Mouse (Mus musculus): ENCODE data around the gene Wbp2nl. TPM values are rescaled to one million over a fixed set of nuclear protein-coding genes. Genes with fewer than 3 reads are reported as not detected.

Gene Wbp2nl
- polyA plus RNA-seq (2015; fragmentation: Nextera tagmentation; extraction: Ambion mirVana), result 0.20 TPM in 1 of 2 replicates, not detected in the other

- peak within 1 kb of the TSS; percentile 17; the same call in 1 of the 2 replicates for H3K4me2 ChIP-seq (replicated peaks)
These were observed at the start of gene Wbp2nl for GRCm38 (mm10) chr15:82298764-82299561. Wbp2nl (plus strand) TSS chr15:82298954.

GRCm38 (mm10) chr15:82251579-82251978 is 47.2 kb upstream of the Wbp2nl start:
- Histone ChIP-seq H3K27me3 (no peaks in the 10 kb centered on the region), H3K9ac (no peak overlapping the region), H3K4me1 (no peaks in the 10 kb centered on the region; the same call in 1 of the 2 replicates), H3K4me2 (replicated peaks) (no peak overlapping the region), H3K4me3 (replicated peaks) (no peak overlapping the region), H3K36me3 (no peaks in the 10 kb centered on the region), H3K9me3 (replicated peaks) (no peaks in the 10 kb centered on the region), H3K27ac (replicated peaks) (no peak overlapping the region)
- WGBS, result 97% methylated on average over 3 of the region's 3 CpGs
- no peak for ATAC-seq (ENCODE audit: insufficient number of reproducible peaks, low FRiP score, low TSS enrichment, low read depth)

More at GRCm38 (mm10) chr15:82298764-82299561, at the start of gene Wbp2nl:
- Histone ChIP-seq H3K4me3 (replicated peaks) (no peak within 1 kb of the TSS), H3K36me3 (no peaks in the 10 kb centered on the region), H3K4me1 (0 out of 2 replicates have a peak, but pooled peaks cover 6% of the 10 kb centered on the region), H3K27ac (replicated peaks) (no peak within 1 kb of the TSS), H3K9me3 (replicated peaks) (no peaks in the 10 kb centered on the region), H3K27me3 (no peaks in the 10 kb centered on the region), H3K9ac (no peak within 1 kb of the TSS)
- WGBS, result 61% methylated on average over 39 of the region's 39 CpGs
- no peak for ATAC-seq (ENCODE audit: insufficient number of reproducible peaks, low FRiP score, low TSS enrichment, low read depth)

DNA sequence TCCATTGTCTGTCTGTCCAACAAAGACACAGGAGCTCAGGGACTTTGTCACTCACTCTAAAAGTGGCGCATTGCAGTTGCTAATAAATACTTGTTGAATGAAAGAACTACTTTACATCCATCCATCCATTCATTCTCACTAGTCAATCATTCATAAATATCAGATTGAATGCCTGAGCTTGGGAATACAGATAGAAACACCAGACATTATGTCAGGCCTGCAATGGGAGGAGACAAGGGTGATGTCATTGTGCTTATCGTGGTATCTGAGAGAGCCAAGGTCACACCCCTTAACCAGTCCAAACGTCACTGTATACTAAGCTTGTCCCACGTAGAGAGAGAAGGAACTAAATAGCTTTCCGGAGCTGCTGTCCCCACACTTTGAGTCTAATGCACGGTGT is 46.7 kb upstream of the Wbp2nl start, which contains the start of gene 1500009C09Rik:
Gene 1500009C09Rik (plus strand): TSS at position 301 of the 400 bp plus-strand sequence.
- Histone ChIP-seq H3K36me3 (no peaks in the 10 kb centered on the region), H3K9me3 (replicated peaks) (no peaks in the 10 kb centered on the region), H3K4me2 (replicated peaks) (no peak within 1 kb of the TSS), H3K9ac (no peak within 1 kb of the TSS), H3K27ac (replicated peaks) (no peak within 1 kb of the TSS), H3K4me3 (replicated peaks) (no peak within 1 kb of the TSS), H3K4me1 (no peaks in the 10 kb centered on the region; the same call in 1 of the 2 replicates), H3K27me3 (no peaks in the 10 kb centered on the region)
- 86% methylated on average over 6 of the region's 6 CpGs for WGBS
- ATAC-seq (ENCODE audit: insufficient number of reproducible peaks, low FRiP score, low TSS enrichment, low read depth), result no peak

DNA sequence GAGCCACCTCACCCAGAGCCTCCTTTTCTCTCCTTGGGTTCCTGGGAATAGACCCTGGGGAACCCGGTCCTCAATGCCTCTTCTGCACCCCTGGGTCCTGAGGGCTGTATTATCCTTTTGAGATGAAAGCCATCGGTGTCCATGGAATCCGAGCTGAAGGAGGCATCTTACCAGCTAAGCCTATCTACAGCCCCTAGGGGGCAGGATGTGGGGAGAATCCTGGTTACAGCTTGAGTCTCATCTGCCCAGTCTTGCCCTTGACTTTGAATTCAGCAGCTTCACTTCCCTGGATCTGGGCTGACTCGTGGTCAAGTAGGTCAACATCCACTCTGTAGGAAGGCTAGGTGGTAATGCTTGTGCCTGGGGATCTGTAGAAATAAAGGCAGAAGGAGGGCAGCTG is 43.5 kb upstream of the Wbp2nl start:
- 40% methylated on average over 4 of the region's 4 CpGs for WGBS

GRCm38 (mm10) chr15:82255944-82256383 is 42.8 kb upstream of the Wbp2nl start:
- Histone ChIP-seq H3K27me3 (peaks cover 5% of the 10 kb centered on the region; the same call in 1 of the 2 replicates), H3K4me1 (no peaks in the 10 kb centered on the region; the same call in 1 of the 2 replicates), H3K9me3 (replicated peaks) (no peaks in the 10 kb centered on the region), H3K4me2 (replicated peaks) (no peak overlapping the region), H3K9ac (no peak overlapping the region), H3K27ac (replicated peaks) (no peak overlapping the region), H3K4me3 (replicated peaks) (no peak overlapping the region), H3K36me3 (no peaks in the 10 kb centered on the region)
- 17% methylated on average over 10 of the region's 10 CpGs for WGBS
- no peak; the same call in 1 of the 2 replicates for ATAC-seq (ENCODE audit: insufficient number of reproducible peaks, low FRiP score, low TSS enrichment, low read depth)

More for the DNA sequence above, 43.5 kb upstream of the Wbp2nl start:
- Histone ChIP-seq H3K27ac (replicated peaks) (no peak overlapping the region), H3K9me3 (replicated peaks) (no peaks in the 10 kb centered on the region), H3K4me2 (replicated peaks) (no peak overlapping the region), H3K36me3 (no peaks in the 10 kb centered on the region), H3K27me3 (peaks cover 5% of the 10 kb centered on the region; the same call in 1 of the 2 replicates), H3K9ac (no peak overlapping the region), H3K4me1 (no peaks in the 10 kb centered on the region; the same call in 1 of the 2 replicates), H3K4me3 (replicated peaks) (no peak overlapping the region)
- ATAC-seq (ENCODE audit: insufficient number of reproducible peaks, low FRiP score, low TSS enrichment, low read depth), result no peak

DNA sequence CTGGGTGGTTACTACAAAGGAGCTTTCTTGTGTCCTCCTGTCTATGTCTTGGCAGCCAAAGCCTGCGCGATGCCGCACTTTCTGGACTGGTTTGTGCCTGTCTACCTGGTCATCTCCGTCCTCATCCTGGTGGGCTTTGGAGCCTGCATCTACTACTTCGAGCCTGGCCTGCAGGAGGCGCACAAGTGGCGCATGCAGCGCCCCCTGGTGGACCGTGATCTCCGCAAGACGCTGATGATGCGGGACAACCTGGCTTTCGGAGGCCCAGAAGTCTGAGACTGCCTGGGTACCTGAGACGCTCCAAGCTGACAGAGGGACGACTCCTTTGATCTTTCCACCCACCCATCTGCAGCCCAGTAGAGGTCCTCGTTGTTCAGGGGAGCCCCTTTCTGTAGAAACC is 39.2 kb upstream of the Wbp2nl start:
- H3K4me3 ChIP-seq (replicated peaks), result no peak overlapping the region
- peaks cover 5% of the 10 kb centered on the region; the same call in 1 of the 2 replicates for H3K27me3 ChIP-seq
- H3K4me2 ChIP-seq (replicated peaks), result no peak overlapping the region
- no peak overlapping the region for H3K9ac ChIP-seq
- no peak for ATAC-seq (ENCODE audit: insufficient number of reproducible peaks, low FRiP score, low TSS enrichment, low read depth)
- no peaks in the 10 kb centered on the region for H3K36me3 ChIP-seq
- H3K9me3 ChIP-seq (replicated peaks), result no peaks in the 10 kb centered on the region
- H3K27ac ChIP-seq (replicated peaks), result no peak overlapping the region
- H3K4me1 ChIP-seq, result peaks cover 2% of the 10 kb centered on the region; the same call in 1 of the 2 replicates
- 12% methylated on average over 16 of the region's 16 CpGs for whole genome bisulfite sequencing

GRCm38 (mm10) chr15:82266356-82266755 is 32.4 kb upstream of the Wbp2nl start:
- no peaks in the 10 kb centered on the region for H3K9me3 ChIP-seq (replicated peaks)
- H3K27me3 ChIP-seq, result 0 out of 2 replicates have a peak, but pooled peaks cover 1% of the 10 kb centered on the region
- H3K4me1 ChIP-seq, result peaks cover 4% of the 10 kb centered on the region; the same call in 1 of the 2 replicates
- H3K27ac ChIP-seq (replicated peaks), result no peak overlapping the region
- ATAC-seq (ENCODE audit: insufficient number of reproducible peaks, low FRiP score, low TSS enrichment, low read depth), result no peak
- no peak overlapping the region for H3K4me3 ChIP-seq (replicated peaks)
- WGBS, result 13% methylated on average over 6 of the region's 6 CpGs
- H3K36me3 ChIP-seq, result no peaks in the 10 kb centered on the region
- H3K4me2 ChIP-seq (replicated peaks), result no peak overlapping the region
- H3K9ac ChIP-seq, result no peak overlapping the region

GRCm38 (mm10) chr15:82268185-82268584 is 30.6 kb upstream of the Wbp2nl start:
- H3K4me3 ChIP-seq (replicated peaks), result no peak overlapping the region
- peaks cover 15% of the 10 kb centered on the region for H3K27me3 ChIP-seq
- H3K9me3 ChIP-seq (replicated peaks), result no peaks in the 10 kb centered on the region
- no peak overlapping the region for H3K4me2 ChIP-seq (replicated peaks)
- no peak overlapping the region for H3K27ac ChIP-seq (replicated peaks)
- H3K9ac ChIP-seq, result no peak overlapping the region
- ATAC-seq (ENCODE audit: insufficient number of reproducible peaks, low FRiP score, low TSS enrichment, low read depth), result no peak
- 24% methylated on average over 3 of the region's 3 CpGs for WGBS
- H3K36me3 ChIP-seq, result no peaks in the 10 kb centered on the region
- H3K4me1 ChIP-seq, result peaks cover 4% of the 10 kb centered on the region; the same call in 1 of the 2 replicates

GRCm38 (mm10) chr15:82268783-82269182 is 30.0 kb upstream of the Wbp2nl start:
- peaks cover 21% of the 10 kb centered on the region for H3K27me3 ChIP-seq
- H3K4me2 ChIP-seq (replicated peaks), result no peak overlapping the region
- WGBS, result 80% methylated on average over 9 of the region's 9 CpGs
- H3K9ac ChIP-seq, result no peak overlapping the region
- H3K36me3 ChIP-seq, result no peaks in the 10 kb centered on the region
- H3K9me3 ChIP-seq (replicated peaks), result no peaks in the 10 kb centered on the region
- peaks cover 4% of the 10 kb centered on the region; the same call in 1 of the 2 replicates for H3K4me1 ChIP-seq
- H3K27ac ChIP-seq (replicated peaks), result no peak overlapping the region
- no peak for ATAC-seq (ENCODE audit: insufficient number of reproducible peaks, low FRiP score, low TSS enrichment, low read depth)
- no peak overlapping the region for H3K4me3 ChIP-seq (replicated peaks)

DNA sequence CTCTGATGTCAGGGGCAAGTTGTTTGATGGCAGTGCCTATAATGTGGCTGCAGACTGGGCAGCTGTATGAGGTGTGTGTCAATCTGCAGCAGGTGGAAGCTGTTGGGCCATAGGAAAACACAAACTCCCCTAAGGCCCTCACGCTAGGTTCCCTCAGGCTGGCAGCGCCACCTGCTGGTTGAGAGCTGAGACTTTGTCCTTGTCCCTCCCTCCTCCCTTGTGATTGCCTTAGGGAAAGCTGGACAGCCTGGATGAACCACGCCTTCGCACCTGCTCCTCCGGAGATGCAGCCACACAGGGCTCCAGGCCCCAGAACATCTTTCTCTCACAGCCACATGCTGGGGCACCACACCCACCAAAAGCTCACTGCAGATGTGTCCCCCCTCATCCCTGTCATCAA is 27.6 kb upstream of the Wbp2nl start:
- H3K36me3 ChIP-seq, result no peaks in the 10 kb centered on the region
- H3K4me3 ChIP-seq (replicated peaks), result no peak overlapping the region
- no peak overlapping the region for H3K4me2 ChIP-seq (replicated peaks)
- peaks cover 15% of the 10 kb centered on the region for H3K4me1 ChIP-seq
- H3K9me3 ChIP-seq (replicated peaks), result no peaks in the 10 kb centered on the region
- ATAC-seq (ENCODE audit: insufficient number of reproducible peaks, low FRiP score, low TSS enrichment, low read depth), result peak; percentile 58
- H3K27me3 ChIP-seq, result peaks cover 38% of the 10 kb centered on the region
- H3K9ac ChIP-seq, result no peak overlapping the region
- H3K27ac ChIP-seq (replicated peaks), result no peak overlapping the region
- WGBS, result 7% methylated on average over 5 of the region's 5 CpGs

DNA sequence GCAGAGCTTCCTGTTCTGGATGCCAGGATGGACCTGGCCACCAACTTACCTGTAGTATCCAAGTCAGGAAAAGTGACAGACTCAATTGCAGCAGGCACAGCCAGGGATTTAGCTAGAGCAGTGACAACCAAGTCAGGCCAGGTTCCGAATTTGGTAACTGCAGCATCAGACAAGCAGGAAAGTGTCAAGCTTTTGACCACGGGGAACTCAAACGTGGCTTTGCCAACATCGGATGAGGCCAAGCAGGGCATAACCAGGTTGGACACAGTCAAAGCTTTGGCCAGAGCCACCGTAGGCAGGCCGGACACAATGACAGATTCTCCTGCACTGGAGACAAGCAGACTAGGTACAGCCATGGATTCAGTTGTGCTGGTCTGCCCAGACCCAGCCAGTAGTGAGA is 26.5 kb upstream of the Wbp2nl start:
- Histone ChIP-seq H3K9ac (no peak overlapping the region), H3K36me3 (no peaks in the 10 kb centered on the region), H3K4me3 (replicated peaks) (no peak overlapping the region), H3K27me3 (peaks cover 38% of the 10 kb centered on the region), H3K27ac (replicated peaks) (no peak overlapping the region), H3K4me1 (peaks cover 17% of the 10 kb centered on the region), H3K4me2 (replicated peaks) (no peak overlapping the region), H3K9me3 (replicated peaks) (no peaks in the 10 kb centered on the region)
- 83% methylated on average over 6 of the region's 6 CpGs for WGBS
- ATAC-seq (ENCODE audit: insufficient number of reproducible peaks, low FRiP score, low TSS enrichment, low read depth), result no peak
